Mouse (Mus musculus) heart, postnatal 0 days (tissue): ENCODE measurements around the gene Tnrc6a. TPM values are rescaled to one million over a fixed set of nuclear protein-coding genes. Genes with fewer than 3 reads are reported as not detected.

Source experiments
- ATAC-seq: fragments of 200-750 bp; cut with Nextera tagmentation; 2 replicates; pipeline ENCODE4 v1.8.0; 2017; ENCODE audit warnings: low read depth, moderate number of reproducible peaks, moderate library complexity; ENCODE audit not compliant: insufficient read depth
- DNase-seq: peaks from one replicate; pipeline ENCODE4 v3.0.0-alpha.2; 2016; ENCODE audit warnings: low spot score
- H3K27ac ChIP-seq: fragments of 300-500 bp; sonication (generic); 2 replicates; pipeline ENCODE4 v1.5.1; 2014; ENCODE audit warnings: low read depth, mild to moderate bottlenecking
- H3K27me3 ChIP-seq: fragments of 300-500 bp; sonication (generic); 2 replicates; pipeline ENCODE4 v1.6.1; 2014; ENCODE audit warnings: low read length, mixed read lengths; ENCODE audit not compliant: control insufficient read depth, insufficient read depth
- H3K36me3 ChIP-seq: fragments of 300-500 bp; sonication (generic); replicated peaks from 2 replicates; pipeline ENCODE4 v1.6.1; 2014; ENCODE audit warnings: low read length, mixed read lengths; ENCODE audit not compliant: control insufficient read depth, insufficient read depth
- H3K4me1 ChIP-seq: fragments of 300-500 bp; sonication (generic); 2 replicates; pipeline ENCODE4 v1.6.1; 2014; ENCODE audit warnings: antibody characterized with exemption; ENCODE audit not compliant: control insufficient read depth, insufficient read depth
- H3K4me2 ChIP-seq: fragments of 300-500 bp; sonication (generic); 2 replicates; pipeline ENCODE4 v1.6.1; 2014; ENCODE audit warnings: low read depth, mild to moderate bottlenecking, low read length, moderate library complexity
- H3K4me3 ChIP-seq: fragments of 300-500 bp; sonication (generic); 2 replicates; pipeline ENCODE4 v1.5.1; 2014; ENCODE audit warnings: low read depth, low read length
- H3K9ac ChIP-seq: fragments of 300-500 bp; sonication (generic); replicated peaks from 2 replicates; pipeline ENCODE4 v1.6.1; 2014; ENCODE audit warnings: low read depth, low read length, mixed read lengths
- H3K9me3 ChIP-seq: fragments of 300-500 bp; sonication (generic); replicated peaks from 2 replicates; pipeline ENCODE4 v1.6.1; 2016; ENCODE audit warnings: low read length; ENCODE audit not compliant: control insufficient read depth
- CTCF ChIP-seq: IDR thresholded peaks from 2 replicates; pipeline ENCODE4 v1.5.1; 2016; ENCODE audit warnings: antibody characterized with exemption, control low read depth, low read depth
- EP300 ChIP-seq: IDR thresholded peaks from 2 replicates; pipeline ENCODE4 v1.6.1; 2016; ENCODE audit warnings: antibody characterized with exemption, low read depth
- WGBS: fragments of 180-500 bp; shearing (Covaris S2); extraction: QIAGEN DNeasy Blood & Tissue Kit; methylation state at CpG from one replicate; pipeline ENCODE4 v1.1.7; 2014; 5-methylcytosine and 5-hydroxymethylcytosine counted together
- polyA plus RNA-seq: library from polyadenylated mRNA; unstranded; fragments of >200 nt; fragmentation: Nextera tagmentation; extraction: Ambion mirVana; gene quantifications from 2 replicates; pipeline ENCODE4 v1.2.1, GENCODE M21; 2015
- total RNA-seq: library from RNA; depleted of rRNA; stranded (reverse); fragments of >200 nt; gene quantifications from 2 replicates; pipeline ENCODE4 v1.2.3, GENCODE M21; 2014; ENCODE audit warnings: low replicate concordance

Gene Tnrc6a
- total and polyA plus RNA-seq, 2 experiments from 2014 or later, result 33.6 to 41.4 TPM

DNA sequence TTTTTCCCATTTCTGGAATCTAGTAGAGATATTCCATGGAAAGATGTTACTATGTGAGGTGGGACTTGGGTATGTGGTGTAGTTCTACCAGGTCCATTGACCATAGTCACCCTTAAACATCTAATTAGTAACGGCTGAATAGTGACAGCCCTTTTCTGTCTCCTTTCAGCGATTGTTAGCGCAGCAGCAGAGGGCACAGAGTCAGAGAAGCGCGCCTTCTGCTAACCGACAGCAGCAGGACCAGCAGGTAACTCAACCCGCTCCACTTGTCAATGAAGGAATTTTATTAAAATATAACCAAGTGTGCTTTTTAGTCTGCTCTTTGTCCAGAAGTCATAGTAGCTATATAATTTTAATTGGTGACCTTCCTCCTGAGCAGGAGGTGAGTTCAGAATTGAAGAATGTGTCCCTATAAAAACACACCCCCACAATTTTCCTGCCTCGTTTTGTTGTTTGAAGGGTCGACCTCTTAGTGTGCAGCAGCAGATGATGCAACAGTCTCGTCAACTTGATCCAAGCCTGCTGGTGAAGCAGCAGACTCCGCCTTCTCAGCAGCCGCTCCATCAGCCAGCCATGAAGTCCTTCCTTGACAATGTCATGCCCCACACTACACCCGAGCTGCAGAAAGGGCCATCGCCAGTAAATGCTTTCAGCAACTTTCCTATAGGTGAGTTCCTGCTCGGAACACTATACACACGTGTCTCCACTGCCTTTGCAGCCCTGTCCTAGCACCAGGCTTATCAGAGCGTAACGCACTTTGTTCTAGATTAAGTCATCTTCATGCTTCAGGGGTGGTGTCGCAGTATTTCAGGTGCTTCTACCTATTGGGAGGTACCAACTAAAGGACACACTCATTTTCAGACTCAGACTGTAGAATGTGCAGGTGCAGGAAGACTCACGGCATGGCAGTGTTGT lies 58.4 kb downstream of the Tnrc6a start:
- H3K4me2 ChIP-seq, result no peak overlapping the region
- TF ChIP-seq EP300 (no peak), CTCF (no peak)
- H3K4me1 ChIP-seq, result no peaks in the 10 kb centered on the region
- H3K9me3 ChIP-seq, result no peaks in the 10 kb centered on the region
- H3K36me3 ChIP-seq, result peaks cover 96% of the 10 kb centered on the region
- WGBS, result 77% methylated on average over 20 of the region's 20 CpGs
- ATAC-seq, result no peak
- H3K9ac ChIP-seq, result no peak overlapping the region
- no peak for DNase-seq
- H3K27me3 ChIP-seq, result no peaks in the 10 kb centered on the region
- no peak overlapping the region for H3K4me3 ChIP-seq
- H3K27ac ChIP-seq, result no peak overlapping the region

DNA sequence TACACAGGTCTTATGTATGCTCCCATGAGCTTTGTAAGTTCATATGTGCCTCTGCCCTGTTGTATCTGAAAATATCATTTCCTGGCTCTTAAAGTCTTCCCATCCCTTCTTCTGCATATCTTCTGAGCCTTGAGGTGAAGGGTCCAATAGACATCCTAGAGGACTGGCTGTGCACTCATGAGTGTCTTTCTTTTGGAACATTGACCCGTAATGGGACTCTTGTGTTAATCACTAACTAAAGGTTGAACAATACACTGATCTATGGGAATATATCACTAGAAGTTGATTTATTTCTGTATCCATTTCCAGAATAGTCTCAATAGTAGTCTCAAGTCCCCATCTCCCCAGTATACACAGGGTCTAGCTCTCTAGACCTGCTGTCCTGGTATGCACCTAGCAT lies 61.2 kb downstream of the Tnrc6a start:
- H3K27ac ChIP-seq, result no peak overlapping the region
- 88% methylated on average over 1 of the region's 1 CpGs for WGBS

DNA sequence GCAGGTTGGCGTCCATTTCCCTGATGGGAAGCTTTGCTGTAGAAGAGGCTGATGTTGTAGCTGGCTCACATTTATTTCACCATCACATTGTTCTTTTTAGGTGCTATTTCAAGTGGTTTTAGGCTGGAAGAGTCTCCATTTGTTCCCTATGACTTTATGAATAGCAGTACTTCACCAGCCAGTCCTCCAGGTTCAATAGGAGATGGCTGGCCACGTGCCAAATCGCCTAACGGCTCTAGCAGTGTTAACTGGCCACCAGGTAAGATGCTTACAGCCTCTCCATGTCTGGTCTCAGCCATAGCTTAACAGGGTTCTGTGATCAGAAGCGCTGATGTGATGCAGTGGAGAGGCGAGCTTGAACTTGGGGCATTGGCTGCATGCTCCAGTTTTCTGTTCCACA lies 62.8 kb downstream of the Tnrc6a start:
- H3K4me2 ChIP-seq, result no peak overlapping the region
- H3K27me3 ChIP-seq, result no peaks in the 10 kb centered on the region
- no peak overlapping the region for H3K9ac ChIP-seq
- DNase-seq (no peak), ATAC-seq (no peak)
- H3K27ac ChIP-seq, result no peak overlapping the region
- H3K4me3 ChIP-seq, result no peak overlapping the region
- WGBS, result 78% methylated on average over 6 of the region's 6 CpGs
- H3K36me3 ChIP-seq, result peaks cover 98% of the 10 kb centered on the region
- no peaks in the 10 kb centered on the region for H3K9me3 ChIP-seq
- TF ChIP-seq EP300, result no peak
- no peak for TF ChIP-seq CTCF
- no peaks in the 10 kb centered on the region for H3K4me1 ChIP-seq

More for the DNA sequence above, 61.2 kb downstream of the Tnrc6a start:
- Histone ChIP-seq H3K4me3 (no peak overlapping the region), H3K9me3 (no peaks in the 10 kb centered on the region), H3K36me3 (peaks cover 98% of the 10 kb centered on the region), H3K27me3 (no peaks in the 10 kb centered on the region), H3K9ac (no peak overlapping the region), H3K4me2 (no peak overlapping the region), H3K4me1 (no peaks in the 10 kb centered on the region)
- DNase-seq, result no peak
- no peak for TF ChIP-seq CTCF
- no peak for TF ChIP-seq EP300
- ATAC-seq, result no peak

GRCm38 (mm10) chr7:123187246-123187645 lies 63.6 kb downstream of the Tnrc6a start:
- H3K27me3 ChIP-seq, result no peaks in the 10 kb centered on the region
- ATAC-seq, result no peak
- no peak overlapping the region for H3K9ac ChIP-seq
- H3K4me2 ChIP-seq, result no peak overlapping the region
- TF ChIP-seq EP300 (no peak), CTCF (no peak)
- no peaks in the 10 kb centered on the region for H3K4me1 ChIP-seq
- WGBS, result 79% methylated on average over 4 of the region's 4 CpGs
- H3K36me3 ChIP-seq, result peaks cover 98% of the 10 kb centered on the region
- H3K9me3 ChIP-seq, result no peaks in the 10 kb centered on the region
- no peak for DNase-seq
- H3K27ac ChIP-seq, result no peak overlapping the region
- no peak overlapping the region for H3K4me3 ChIP-seq

- WGBS, result 72% methylated on average over 3 of the region's 3 CpGs
- no peak overlapping the region for H3K4me2 ChIP-seq
- no peak for ATAC-seq
- DNase-seq, result no peak
- no peaks in the 10 kb centered on the region for H3K9me3 ChIP-seq
- peaks cover 98% of the 10 kb centered on the region for H3K36me3 ChIP-seq
- TF ChIP-seq EP300, result no peak
- no peak for TF ChIP-seq CTCF
- no peak overlapping the region for H3K4me3 ChIP-seq
- no peaks in the 10 kb centered on the region for H3K27me3 ChIP-seq
- no peak overlapping the region for H3K9ac ChIP-seq
- no peak overlapping the region for H3K27ac ChIP-seq
- H3K4me1 ChIP-seq, result no peaks in the 10 kb centered on the region
Observed at GRCm38 (mm10) chr7:123188462-123188861, 64.8 kb downstream of the Tnrc6a start.

DNA sequence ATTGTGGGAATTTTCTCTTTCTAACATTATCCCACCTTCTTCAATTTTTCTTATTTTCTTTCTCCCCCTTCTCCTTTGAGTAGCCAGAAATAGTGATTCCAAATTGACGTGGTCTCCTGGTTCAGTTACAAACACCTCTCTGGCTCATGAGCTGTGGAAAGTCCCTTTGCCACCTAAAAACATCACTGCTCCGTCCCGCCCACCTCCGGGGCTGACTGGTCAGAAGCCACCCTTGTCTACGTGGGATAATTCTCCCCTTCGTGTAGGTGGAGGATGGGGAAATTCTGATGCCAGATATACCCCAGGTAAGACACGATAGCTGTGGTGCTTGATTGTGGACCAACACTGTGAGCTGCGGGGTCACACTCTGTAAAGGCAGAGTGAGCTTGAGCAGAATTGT lies 66.1 kb downstream of the Tnrc6a start:
- no peaks in the 10 kb centered on the region for H3K27me3 ChIP-seq
- H3K9ac ChIP-seq, result no peak overlapping the region
- peaks cover 98% of the 10 kb centered on the region for H3K36me3 ChIP-seq
- no peak overlapping the region for H3K27ac ChIP-seq
- 91% methylated on average over 8 of the region's 8 CpGs for WGBS
- TF ChIP-seq CTCF, result no peak
- no peak for TF ChIP-seq EP300
- no peak overlapping the region for H3K4me2 ChIP-seq
- no peaks in the 10 kb centered on the region for H3K4me1 ChIP-seq
- no peak for DNase-seq
- no peak for ATAC-seq
- no peak overlapping the region for H3K4me3 ChIP-seq
- H3K9me3 ChIP-seq, result no peaks in the 10 kb centered on the region
